Mouse (Mus musculus) right cerebral cortex, postnatal 10 days (tissue): ENCODE data around the gene Gpt2.

ENCODE experiments used
- DNase-seq, 2 experiments: peaks; one replicate each; pipeline ENCODE4 v3.0.0; 2021; ENCODE audit warnings: low spot score in 2 of 2

Gpt2 gene

GRCm38 (mm10) chr8:85528959-85529358, 36.6 kb downstream of the Gpt2 start:
- DNase-seq, result no peak

- DNase-seq, result no peak
Observed at GRCm38 (mm10) chr8:85530717-85531116, 38.3 kb downstream of the Gpt2 start.

DNA sequence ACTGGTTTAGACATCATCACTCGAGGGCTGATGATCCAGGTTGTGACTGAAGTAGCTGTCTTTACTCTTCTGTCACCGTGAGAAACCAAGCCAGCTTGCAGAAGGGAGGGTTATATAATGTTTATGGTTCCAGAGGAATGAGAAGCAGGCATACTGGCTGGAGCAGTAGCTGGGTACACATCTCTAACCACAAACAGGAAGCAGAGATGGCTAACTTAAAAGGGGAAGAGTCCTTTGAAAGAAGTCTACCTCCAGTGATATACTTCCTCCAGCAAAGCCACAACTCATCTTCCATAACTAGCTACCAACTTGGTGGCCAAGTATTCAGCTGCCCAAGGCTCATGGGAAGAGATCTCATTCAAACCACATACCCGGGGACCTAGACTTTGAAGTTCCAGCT, 39.1 kb downstream of the Gpt2 start:
- DNase-seq, result no peak

- no peak for DNase-seq
Observed at GRCm38 (mm10) chr8:85532843-85533242, 40.5 kb downstream of the Gpt2 start.

- no peak for DNase-seq
Observed at GRCm38 (mm10) chr8:85533434-85533833, 41.1 kb downstream of the Gpt2 start.

DNA sequence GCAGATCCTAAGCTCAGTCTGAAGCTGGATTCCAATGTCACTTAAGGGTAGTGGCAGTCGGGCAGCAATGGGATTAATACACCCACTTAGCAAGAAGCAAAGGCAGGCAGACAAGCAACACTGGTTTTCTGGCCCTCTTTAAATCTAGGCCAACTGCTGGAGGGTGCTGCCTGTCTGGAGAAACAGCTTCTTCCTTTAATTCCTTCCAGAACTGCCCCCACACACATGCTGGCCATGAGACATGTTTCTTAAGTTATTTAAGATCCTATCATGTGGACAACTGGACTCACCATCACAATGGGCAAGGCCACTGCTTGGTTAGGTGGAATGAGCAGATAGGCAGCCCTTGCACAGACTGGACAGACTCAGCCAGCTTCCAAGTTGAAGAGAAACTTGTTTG, 41.8 kb downstream of the Gpt2 start:
- DNase-seq, result no peak

DNA sequence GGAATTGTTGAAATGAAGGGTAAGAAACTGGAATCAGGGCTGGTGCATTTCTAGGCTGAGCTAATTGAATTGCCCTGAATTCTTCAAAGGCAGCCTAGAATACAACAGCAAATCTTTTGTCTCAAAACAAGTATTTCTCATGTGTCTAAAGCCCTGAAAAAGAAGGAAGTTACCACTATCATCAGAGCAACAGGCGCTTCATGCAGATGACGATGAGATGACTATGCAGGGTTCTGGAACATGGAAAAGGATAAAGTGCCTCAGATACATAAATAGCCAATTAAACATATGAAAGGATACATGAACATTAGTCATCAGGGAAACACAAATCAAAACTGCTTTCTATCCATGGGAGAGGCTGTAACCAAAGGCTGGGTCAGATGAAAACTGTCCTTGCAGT, 44.0 kb downstream of the Gpt2 start:
- no peak for DNase-seq

- no peak for DNase-seq
Observed at GRCm38 (mm10) chr8:85551934-85552333, 59.6 kb downstream of the Gpt2 start.

DNA sequence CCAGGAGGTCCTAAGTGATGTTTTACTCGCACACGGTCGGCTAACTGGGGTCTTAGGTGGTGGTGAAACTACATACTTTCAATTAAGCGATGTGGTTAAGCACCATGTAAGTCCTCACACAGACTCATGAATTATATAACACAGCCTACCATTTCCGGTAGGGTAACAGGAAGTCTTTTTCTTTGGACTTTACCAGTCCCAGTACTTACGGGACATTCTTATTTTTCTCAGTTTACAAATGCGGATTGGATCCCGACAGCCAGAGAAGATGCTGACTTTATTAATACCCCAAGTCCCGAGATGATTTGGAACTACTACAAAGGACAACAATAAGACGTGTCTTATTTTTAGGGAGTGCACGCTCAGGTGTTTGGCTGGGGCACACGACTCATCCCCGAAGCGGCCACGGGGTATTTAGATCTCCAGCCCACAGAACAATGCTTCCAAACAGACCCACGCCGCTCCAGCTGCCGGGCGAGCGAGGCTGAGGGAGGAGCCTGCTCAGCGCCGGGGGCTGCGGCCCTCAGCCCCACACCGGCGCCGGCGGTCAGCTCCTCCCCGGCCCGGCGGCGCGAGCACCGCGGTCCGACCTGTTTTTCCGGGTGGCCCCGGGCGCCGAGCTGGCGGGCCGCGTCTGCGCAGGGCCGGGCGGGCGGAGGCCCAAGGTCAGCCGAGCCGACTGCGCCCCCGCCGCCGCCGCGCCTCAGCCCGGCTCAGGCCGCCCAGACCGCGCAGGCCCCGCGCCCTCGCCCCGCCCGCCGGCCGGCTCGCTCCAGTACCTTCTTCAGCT, 62.2 kb downstream of the Gpt2 start:
- no peak for DNase-seq

GRCm38 (mm10) chr8:85555181-85556145, 63.1 kb downstream of the Gpt2 start, which contains the start of gene Dnaja2:
Gene Dnaja2 (minus strand): TSS chr8:85555344.
- DNase-seq, result peak; percentile 94 to 95

DNA sequence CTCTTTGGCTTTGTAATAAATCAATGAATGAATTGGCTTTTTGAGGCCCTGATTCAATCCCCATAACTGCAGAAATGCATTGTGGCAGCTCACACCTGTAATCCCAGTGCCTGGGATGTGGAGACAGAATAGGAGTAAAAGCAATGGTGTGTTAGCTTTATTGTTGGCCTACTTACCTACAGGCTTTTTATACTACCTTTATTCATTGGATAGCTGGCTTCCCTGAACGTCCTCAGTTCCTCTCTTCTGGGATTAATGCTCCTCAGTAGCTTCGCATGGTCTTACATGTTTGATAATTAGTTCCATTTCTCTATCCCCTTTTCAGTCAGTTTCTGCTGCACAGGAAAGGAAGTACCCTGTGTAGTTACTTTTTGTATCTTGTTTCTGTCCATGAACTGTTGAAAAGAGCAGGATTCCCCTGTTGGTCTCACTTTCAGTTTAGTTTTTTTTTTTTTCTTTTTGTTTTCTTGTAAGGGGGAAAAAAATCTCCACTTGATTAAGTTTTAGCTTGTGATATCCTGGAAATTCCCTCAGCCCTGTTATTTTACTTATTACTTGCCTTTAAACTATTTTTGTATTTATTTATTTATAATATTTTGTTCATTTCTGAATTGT, 64.7 kb downstream of the Gpt2 start:
- DNase-seq, result no peak

DNA sequence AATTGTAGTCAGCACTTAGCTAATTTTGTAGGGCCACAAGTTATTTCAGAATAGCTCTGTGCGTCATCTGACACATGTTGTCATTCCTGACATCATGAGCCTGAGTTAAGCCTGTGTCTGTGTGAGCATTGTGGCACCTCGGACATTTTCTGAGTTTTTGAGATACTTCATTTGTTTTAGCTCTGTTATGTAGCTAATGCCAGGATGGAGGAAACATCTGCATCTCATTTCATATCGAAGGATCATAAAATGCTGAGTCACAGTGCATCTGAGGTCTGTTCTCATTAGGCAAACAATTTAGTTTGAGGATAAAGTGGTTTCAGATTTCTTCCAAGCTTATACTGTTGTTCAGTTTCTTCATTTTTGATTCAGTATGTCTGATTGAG, 65.2 kb downstream of the Gpt2 start:
- no peak for DNase-seq

- no peak for DNase-seq
Observed at GRCm38 (mm10) chr8:85559201-85559600, 66.8 kb downstream of the Gpt2 start.

DNA sequence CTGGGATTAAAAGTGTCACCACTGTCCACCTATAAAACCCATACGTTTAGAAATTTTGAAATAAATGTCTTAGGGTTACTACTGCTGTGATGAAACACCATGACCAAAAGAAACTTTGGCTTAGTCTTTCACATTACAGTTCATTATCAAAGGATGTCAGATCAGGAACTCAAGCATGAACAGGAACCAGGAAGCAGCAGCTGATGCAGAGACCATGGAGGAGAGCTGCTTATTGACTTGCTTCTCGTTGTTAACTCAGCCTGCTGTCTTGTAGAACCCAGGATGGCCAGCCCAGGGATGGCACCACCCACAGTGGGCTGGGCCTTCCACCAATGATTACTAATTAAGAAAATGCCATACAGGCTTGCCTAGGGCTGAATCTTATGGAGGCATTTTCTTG, 67.6 kb downstream of the Gpt2 start:
- DNase-seq, result no peak

DNA sequence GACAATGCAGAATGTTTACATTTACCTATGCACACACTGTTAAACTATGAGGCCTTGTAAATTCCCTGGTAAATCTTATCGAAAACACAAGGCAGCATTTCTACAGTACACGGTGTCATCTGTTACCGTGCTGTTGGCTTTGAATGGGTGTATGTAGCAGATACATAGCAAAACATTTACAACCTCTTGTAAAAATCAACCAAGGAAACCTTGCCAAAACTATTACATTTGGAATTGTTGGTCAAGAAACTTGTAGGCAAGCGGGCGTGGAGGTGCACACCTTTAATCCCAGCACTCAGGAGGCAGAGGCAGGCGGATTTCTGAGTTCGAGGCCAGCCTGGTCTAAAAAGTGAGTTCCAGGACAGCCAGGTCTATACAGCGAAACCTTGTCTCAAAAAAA, 71.0 kb downstream of the Gpt2 start:
- no peak for DNase-seq

DNA sequence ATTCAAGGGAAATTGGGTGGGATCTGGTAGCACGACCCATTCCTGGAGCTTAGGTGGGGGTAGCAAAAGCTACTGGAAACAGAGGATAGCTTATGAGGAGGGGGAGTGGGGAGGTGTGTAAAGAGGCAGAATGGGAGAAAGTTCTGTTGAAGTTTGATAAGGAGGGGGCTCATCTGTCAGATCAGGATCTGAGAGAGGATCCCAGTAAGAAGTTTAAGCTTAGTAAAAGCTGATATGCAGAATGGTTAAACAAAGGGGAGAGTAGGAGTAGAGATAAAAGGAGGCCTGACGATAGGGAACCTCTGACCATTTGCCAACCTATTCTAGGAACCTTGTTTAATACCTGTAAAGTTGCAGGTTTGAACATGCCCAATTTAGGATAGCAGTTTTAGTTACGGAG, 72.8 kb downstream of the Gpt2 start:
- no peak for DNase-seq

GRCm38 (mm10) chr8:85567801-85568200, 75.4 kb downstream of the Gpt2 start:
- no peak for DNase-seq

- no peak for DNase-seq
Observed at GRCm38 (mm10) chr8:85570466-85570865, 78.1 kb downstream of the Gpt2 start.

- DNase-seq, result no peak
Observed at GRCm38 (mm10) chr8:85573972-85574496, 81.7 kb downstream of the Gpt2 start.
